Mouse (Mus musculus) stomach, postnatal 0 days (tissue): ENCODE results near the gene Cers6.

Source experiments
- CTCF ChIP-seq: IDR thresholded peaks from 2 replicates; pipeline ENCODE4 v1.5.1; 2016; ENCODE audit warnings: antibody characterized with exemption, low read depth, mild to moderate bottlenecking, moderate library complexity
- EP300 ChIP-seq: optimal IDR thresholded peaks from 2 replicates; pipeline ENCODE3; 2016; ENCODE audit warnings: antibody characterized with exemption

DNA sequence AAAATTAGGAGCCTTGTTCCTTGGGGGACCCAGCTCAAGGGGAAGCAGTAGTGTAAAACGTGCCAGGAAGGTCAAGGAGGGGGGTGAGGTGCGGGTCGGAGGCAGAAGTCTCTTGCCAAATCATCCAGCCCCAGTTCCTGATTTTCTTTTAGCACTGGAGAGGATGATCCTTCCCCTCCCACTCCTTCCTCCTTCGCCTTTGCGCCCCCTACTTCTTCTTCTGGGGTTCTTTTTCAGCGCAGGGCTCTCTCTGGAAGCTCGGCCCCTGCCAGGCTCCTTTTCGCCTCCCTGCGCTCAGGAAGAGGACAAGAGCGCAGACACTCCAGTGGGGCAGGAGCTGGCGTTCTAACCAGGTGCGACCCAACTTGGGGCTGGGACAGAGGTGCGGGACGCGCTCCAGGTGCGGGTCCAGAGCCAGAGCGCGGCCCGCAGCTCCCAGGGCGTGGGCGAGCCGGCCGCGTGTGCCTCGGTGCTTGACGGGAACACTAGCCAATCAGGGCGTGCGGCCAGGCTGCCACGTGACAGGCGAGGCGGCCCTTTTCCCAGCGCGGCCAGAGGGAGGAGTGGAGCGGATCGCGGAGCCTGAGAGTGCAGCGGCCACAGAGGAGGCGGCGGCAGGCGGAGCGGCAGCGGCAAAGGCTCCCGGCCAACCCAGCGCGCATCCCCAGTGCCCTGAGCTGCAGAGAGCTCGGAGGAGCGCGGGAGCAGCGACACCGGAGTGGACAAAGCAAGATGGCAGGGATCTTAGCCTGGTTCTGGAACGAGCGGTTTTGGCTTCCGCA lies at the start of gene Cers6:
- peak; percentile 55 for TF ChIP-seq CTCF
- TF ChIP-seq EP300, result no peak
